Mouse (Mus musculus): Measurements from ENCODE around the gene Tcf15. TPM values are rescaled to one million over a fixed set of nuclear protein-coding genes. Genes with fewer than 3 reads are reported as not detected.

The Tcf15 gene
- polyA plus RNA-seq, 1 experiment: not detected

- Histone ChIP-seq H3K36me3 (ENCODE audit: control insufficient read depth, insufficient read depth) (no peaks in the 10 kb centered on the region), H3K27me3 (ENCODE audit: control insufficient read depth, insufficient read depth, insufficient read length) (peaks cover 14% of the 10 kb centered on the region), H3K4me2 (ENCODE audit: low read depth) (no peak overlapping the region), H3K79me2 (ENCODE audit: control insufficient read depth, insufficient read depth) (no peaks in the 10 kb centered on the region), H3K4me3 (no peak overlapping the region), H3ac (ENCODE audit: control insufficient read depth, insufficient read length) (no peak overlapping the region)
- TF ChIP-seq SRF (IDR thresholded peaks at IDR 0.05; ENCODE audit: control insufficient read depth, insufficient read length, low read depth) (no peak), E2F4 (IDR thresholded peaks at IDR 0.05; ENCODE audit: insufficient read depth) (no peak), MAX (IDR thresholded peaks at IDR 0.05; ENCODE audit: low read depth) (no peak), TCF3 (IDR thresholded peaks at IDR 0.05; ENCODE audit: insufficient read length, low read depth) (no peak), USF1 (IDR thresholded peaks at IDR 0.05; ENCODE audit: low read depth) (no peak), CEBPB (IDR thresholded peaks at IDR 0.05; ENCODE audit: insufficient read depth, poor library complexity, severe bottlenecking) (no peak), MYOD1 (IDR thresholded peaks at IDR 0.05; ENCODE audit: control insufficient read depth in 1 of 3, insufficient read length in 2 of 3, low read depth in 2 of 3) (no peak), REST (IDR thresholded peaks at IDR 0.05; ENCODE audit: insufficient read depth, insufficient read length) (no peak), POLR2AphosphoS2 (IDR thresholded peaks at IDR 0.05; ENCODE audit: insufficient read length, low read depth) (no peak), POLR2A (IDR thresholded peaks at IDR 0.05; ENCODE audit: insufficient read length, low read depth) (no peak), TCF12 (IDR thresholded peaks at IDR 0.05; ENCODE audit: insufficient read depth, poor library complexity, severe bottlenecking) (no peak), MYOG (IDR thresholded peaks at IDR 0.05; ENCODE audit: control insufficient read depth in 1 of 3, insufficient read depth in 1 of 3, insufficient read length in 2 of 3, low read depth in 2 of 3) (no peak)
Measured at GRCm38 (mm10) chr2:152169377-152169776, 26.0 kb downstream of the Tcf15 start.

- TF ChIP-seq TCF12 (IDR thresholded peaks at IDR 0.05; ENCODE audit: insufficient read depth, poor library complexity, severe bottlenecking) (no peak), SRF (IDR thresholded peaks at IDR 0.05; ENCODE audit: control insufficient read depth, insufficient read length, low read depth) (no peak), E2F4 (IDR thresholded peaks at IDR 0.05; ENCODE audit: insufficient read depth) (no peak)
- H3K4me3 ChIP-seq: no peak overlapping the region
- peaks cover 14% of the 10 kb centered on the region for H3K27me3 ChIP-seq (ENCODE audit: control insufficient read depth, insufficient read depth, insufficient read length)
- H3K4me2 ChIP-seq (ENCODE audit: low read depth): no peak overlapping the region
- no peaks in the 10 kb centered on the region for H3K36me3 ChIP-seq (ENCODE audit: control insufficient read depth, insufficient read depth)
- H3ac ChIP-seq (ENCODE audit: control insufficient read depth, insufficient read length): no peak overlapping the region
- H3K79me2 ChIP-seq (ENCODE audit: control insufficient read depth, insufficient read depth): no peaks in the 10 kb centered on the region
Measured at GRCm38 (mm10) chr2:152174861-152175260, 31.5 kb downstream of the Tcf15 start.

DNA sequence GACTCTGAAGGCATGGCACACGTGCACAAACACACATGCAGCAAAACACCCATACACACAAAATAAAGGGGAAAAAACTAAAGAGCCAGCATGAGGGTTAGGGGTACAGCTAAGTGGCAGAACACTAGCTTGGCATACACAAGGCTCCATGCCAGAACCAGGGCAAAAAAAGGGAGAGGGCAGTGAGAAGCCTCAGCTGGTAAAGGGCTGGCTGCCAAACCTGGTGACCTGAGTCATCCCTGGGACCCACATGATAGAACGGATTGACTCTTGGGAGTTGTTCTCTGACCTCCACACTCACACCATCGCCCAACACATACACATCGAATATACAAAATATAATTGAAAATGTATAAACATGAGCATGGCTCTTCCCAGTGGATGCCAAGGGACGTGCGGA, 33.3 kb downstream of the Tcf15 start:
- H3K4me3 ChIP-seq: no peak overlapping the region
- H3ac ChIP-seq (ENCODE audit: control insufficient read depth, insufficient read length): no peak overlapping the region
- H3K79me2 ChIP-seq (ENCODE audit: control insufficient read depth, insufficient read depth): no peaks in the 10 kb centered on the region
- H3K27me3 ChIP-seq (ENCODE audit: control insufficient read depth, insufficient read depth, insufficient read length): peaks cover 14% of the 10 kb centered on the region
- no peaks in the 10 kb centered on the region for H3K36me3 ChIP-seq (ENCODE audit: control insufficient read depth, insufficient read depth)
- no peak for TF ChIP-seq E2F4 (IDR thresholded peaks at IDR 0.05; ENCODE audit: insufficient read depth)
- no peak for TF ChIP-seq MAX (IDR thresholded peaks at IDR 0.05; ENCODE audit: low read depth)
- TF ChIP-seq REST (IDR thresholded peaks at IDR 0.05; ENCODE audit: insufficient read depth, insufficient read length): no peak
- no peak for TF ChIP-seq POLR2A (IDR thresholded peaks at IDR 0.05; ENCODE audit: insufficient read length, low read depth)
- TF ChIP-seq POLR2AphosphoS2 (IDR thresholded peaks at IDR 0.05; ENCODE audit: insufficient read length, low read depth): no peak
- no peak for TF ChIP-seq TCF12 (IDR thresholded peaks at IDR 0.05; ENCODE audit: insufficient read depth, poor library complexity, severe bottlenecking)
- no peak for TF ChIP-seq MYOG (IDR thresholded peaks at IDR 0.05; ENCODE audit: control insufficient read depth in 1 of 3, insufficient read depth in 1 of 3, insufficient read length in 2 of 3, low read depth in 2 of 3)
- TF ChIP-seq USF1 (IDR thresholded peaks at IDR 0.05; ENCODE audit: low read depth): no peak
- TF ChIP-seq MYOD1 (IDR thresholded peaks at IDR 0.05; ENCODE audit: control insufficient read depth in 1 of 3, insufficient read length in 2 of 3, low read depth in 2 of 3): no peak
- no peak for TF ChIP-seq SRF (IDR thresholded peaks at IDR 0.05; ENCODE audit: control insufficient read depth, insufficient read length, low read depth)
- no peak for TF ChIP-seq TCF3 (IDR thresholded peaks at IDR 0.05; ENCODE audit: insufficient read length, low read depth)
- TF ChIP-seq CEBPB (IDR thresholded peaks at IDR 0.05; ENCODE audit: insufficient read depth, poor library complexity, severe bottlenecking): no peak
- no peak overlapping the region for H3K4me2 ChIP-seq (ENCODE audit: low read depth)

DNA sequence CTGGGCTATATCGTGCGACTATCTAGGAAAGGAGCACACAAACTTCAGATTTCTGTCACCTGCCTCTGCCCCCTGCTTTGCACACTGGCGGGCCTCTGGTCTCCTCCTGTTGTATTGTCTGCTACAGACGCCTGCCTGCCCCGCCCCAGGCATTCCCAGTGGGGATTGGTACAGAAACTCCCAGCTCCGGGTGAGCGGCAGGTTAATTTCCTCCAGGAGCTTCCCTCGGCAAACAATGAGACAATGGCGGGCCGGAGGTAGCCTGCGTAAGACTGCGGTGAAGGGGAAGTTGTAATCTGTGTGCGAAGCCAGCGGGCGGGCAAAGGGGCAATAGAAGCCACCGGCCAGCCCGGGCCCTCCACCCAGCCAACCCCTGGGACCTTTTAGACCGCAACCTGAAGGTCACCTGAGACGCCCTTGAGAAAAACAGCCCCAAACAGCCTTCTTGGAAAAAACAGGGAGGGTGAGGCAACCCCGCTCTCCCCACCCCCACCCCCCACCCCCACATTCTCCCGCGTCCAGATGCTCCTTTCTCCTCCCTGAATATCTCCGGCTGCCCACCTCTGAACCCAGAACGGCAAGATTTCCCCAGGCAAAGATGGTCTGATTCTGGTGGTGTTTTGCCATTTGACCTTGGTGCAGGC, 33.9 kb downstream of the Tcf15 start:
- H3K36me3 ChIP-seq (ENCODE audit: control insufficient read depth, insufficient read depth): no peaks in the 10 kb centered on the region
- H3K27me3 ChIP-seq (ENCODE audit: control insufficient read depth, insufficient read depth, insufficient read length): peaks cover 10% of the 10 kb centered on the region
- H3K4me2 ChIP-seq (ENCODE audit: low read depth): no peak overlapping the region
- no peaks in the 10 kb centered on the region for H3K79me2 ChIP-seq (ENCODE audit: control insufficient read depth, insufficient read depth)
- no peak overlapping the region for H3ac ChIP-seq (ENCODE audit: control insufficient read depth, insufficient read length)
- H3K4me3 ChIP-seq: no peak overlapping the region
- no peak for TF ChIP-seq MAX (IDR thresholded peaks at IDR 0.05; ENCODE audit: low read depth)
- no peak for TF ChIP-seq CEBPB (IDR thresholded peaks at IDR 0.05; ENCODE audit: insufficient read depth, poor library complexity, severe bottlenecking)
- no peak for TF ChIP-seq MYOG (IDR thresholded peaks at IDR 0.05; ENCODE audit: control insufficient read depth in 1 of 3, insufficient read depth in 1 of 3, insufficient read length in 2 of 3, low read depth in 2 of 3)
- TF ChIP-seq USF1 (IDR thresholded peaks at IDR 0.05; ENCODE audit: low read depth): no peak
- no peak for TF ChIP-seq SRF (IDR thresholded peaks at IDR 0.05; ENCODE audit: control insufficient read depth, insufficient read length, low read depth)
- TF ChIP-seq TCF12 (IDR thresholded peaks at IDR 0.05; ENCODE audit: insufficient read depth, poor library complexity, severe bottlenecking): no peak
- no peak for TF ChIP-seq POLR2A (IDR thresholded peaks at IDR 0.05; ENCODE audit: insufficient read length, low read depth)
- no peak for TF ChIP-seq E2F4 (IDR thresholded peaks at IDR 0.05; ENCODE audit: insufficient read depth)
- TF ChIP-seq TCF3 (IDR thresholded peaks at IDR 0.05; ENCODE audit: insufficient read length, low read depth): no peak

GRCm38 (mm10) chr2:152177806-152178170, 34.4 kb downstream of the Tcf15 start:
- no peak for TF ChIP-seq TCF12 (IDR thresholded peaks at IDR 0.05; ENCODE audit: insufficient read depth, poor library complexity, severe bottlenecking)
- no peak for TF ChIP-seq TCF3 (IDR thresholded peaks at IDR 0.05; ENCODE audit: insufficient read length, low read depth)
- TF ChIP-seq E2F4 (IDR thresholded peaks at IDR 0.05; ENCODE audit: insufficient read depth): no peak
- TF ChIP-seq USF1 (IDR thresholded peaks at IDR 0.05; ENCODE audit: low read depth): no peak
- no peak for TF ChIP-seq CEBPB (IDR thresholded peaks at IDR 0.05; ENCODE audit: insufficient read depth, poor library complexity, severe bottlenecking)
- TF ChIP-seq POLR2AphosphoS2 (IDR thresholded peaks at IDR 0.05; ENCODE audit: insufficient read length, low read depth): no peak
- Histone ChIP-seq H3K4me3 (no peak overlapping the region), H3K36me3 (ENCODE audit: control insufficient read depth, insufficient read depth) (no peaks in the 10 kb centered on the region), H3K27me3 (ENCODE audit: control insufficient read depth, insufficient read depth, insufficient read length) (peaks cover 5% of the 10 kb centered on the region), H3K79me2 (ENCODE audit: control insufficient read depth, insufficient read depth) (no peaks in the 10 kb centered on the region), H3K4me2 (ENCODE audit: low read depth) (no peak overlapping the region), H3ac (ENCODE audit: control insufficient read depth, insufficient read length) (no peak overlapping the region)
